Mouse (Mus musculus) MEL (cell line): ENCODE data around the gene Eme1. TPM values are rescaled to one million over a fixed set of nuclear protein-coding genes. Genes with fewer than 3 reads are reported as not detected.

ENCODE experiments used
- DNase-seq: peaks from one replicate; pipeline ENCODE4 v3.0.0; 2011; ENCODE audit warnings: low read depth, low spot score
- H3K27ac ChIP-seq: 2 replicates; pipeline ENCODE4 v1.5.1; 2012; ENCODE audit warnings: low read depth, mild to moderate bottlenecking, control low read depth, low read length, moderate library complexity; ENCODE audit not compliant: control insufficient read depth
- H3K27me3 ChIP-seq, 2 experiments: fragments of 150-350 bp in 1 of 2; sonication (generic) in 1 of 2; 2 replicates each; pipeline ENCODE4 v1.6.1; 2012; ENCODE audit warnings: low read length in 2 of 2, mild to moderate bottlenecking in 2 of 2, improper control_type of control experiment in 1 of 2, moderate library complexity in 1 of 2; ENCODE audit not compliant: insufficient read depth in 2 of 2, control insufficient read depth in 1 of 2
- H3K36me3 ChIP-seq, 2 experiments: 2 replicates each; pipeline ENCODE4 v1.6.1; 2012 to 2014; ENCODE audit warnings: low read length in 2 of 2, improper control_type of control experiment in 1 of 2, inconsistent platforms in 1 of 2, mild to moderate bottlenecking in 1 of 2; ENCODE audit not compliant: insufficient read depth in 2 of 2, control insufficient read depth in 1 of 2
- H3K4me1 ChIP-seq, 2 experiments: fragments of 150-350 bp in 1 of 2; sonication (generic) in 1 of 2; 2 replicates each; pipeline ENCODE4 v1.6.1; 2012; ENCODE audit warnings: low read length in 2 of 2, improper control_type of control experiment in 1 of 2, mild to moderate bottlenecking in 1 of 2; ENCODE audit not compliant: insufficient read depth in 2 of 2, control insufficient read depth in 1 of 2
- H3K4me3 ChIP-seq, 2 experiments: fragments of 150-350 bp in 1 of 2; sonication (generic) in 1 of 2; 2 replicates each; pipeline ENCODE4 v1.5.1; 2012; ENCODE audit warnings: low read depth in 2 of 2, low read length in 2 of 2, mild to moderate bottlenecking in 2 of 2, moderate library complexity in 2 of 2, control low read depth in 1 of 2, improper control_type of control experiment in 1 of 2; ENCODE audit not compliant: control insufficient read depth in 1 of 2, insufficient read depth in 1 of 2
- H3K79me2 ChIP-seq: 2 replicates; pipeline ENCODE4 v1.6.1; 2012; ENCODE audit warnings: mild to moderate bottlenecking, low read length, moderate library complexity; ENCODE audit not compliant: control insufficient read depth, poor library complexity, insufficient read depth
- H3K9ac ChIP-seq: 2 replicates; pipeline ENCODE4 v1.6.1; 2012; ENCODE audit warnings: low read depth, mild to moderate bottlenecking, control low read depth, low read length, moderate library complexity; ENCODE audit not compliant: control insufficient read depth, poor library complexity, severe bottlenecking
- H3K9me3 ChIP-seq: fragments of 150-350 bp; sonication (generic); replicated peaks from 2 replicates; pipeline ENCODE4 v1.6.1; 2012; ENCODE audit warnings: mild to moderate bottlenecking, low read length, improper control_type of control experiment, moderate library complexity; ENCODE audit not compliant: insufficient read depth
- CHD1 ChIP-seq: IDR thresholded peaks from 2 replicates; pipeline ENCODE4 v1.6.1; 2012; ENCODE audit warnings: low read depth, mild to moderate bottlenecking, inconsistent platforms, low read length, improper control_type of control experiment
- CHD2 ChIP-seq: IDR thresholded peaks from 2 replicates; pipeline ENCODE4 v1.6.1; 2011; ENCODE audit warnings: low read length, improper control_type of control experiment
- CTCF ChIP-seq, 3 experiments: IDR thresholded peaks in 2 of 3; conservative IDR thresholded peaks in 1 of 3; 2 replicates each; pipeline ENCODE4 v1.5.1; 2011 to 2012; ENCODE audit warnings: low read length in 3 of 3, low read depth in 2 of 3, mild to moderate bottlenecking in 2 of 3, improper control_type of control experiment in 1 of 3, inconsistent platforms in 1 of 3, mixed read lengths in 1 of 3, moderate library complexity in 1 of 3; ENCODE audit not compliant: control insufficient read depth in 1 of 3, insufficient read depth in 1 of 3, poor library complexity in 1 of 3, severe bottlenecking in 1 of 3
- ELF1 ChIP-seq: IDR thresholded peaks from 2 replicates; pipeline ENCODE4 v1.6.1; 2014; ENCODE audit warnings: low read depth, mild to moderate bottlenecking, inconsistent platforms, low read length, improper control_type of control experiment, moderate library complexity
- JUND ChIP-seq: IDR thresholded peaks from 2 replicates; pipeline ENCODE4 v1.6.1; 2011; ENCODE audit warnings: low read depth, mild to moderate bottlenecking, improper control_type of control experiment, low read length
- MAX ChIP-seq: IDR thresholded peaks from 2 replicates; pipeline ENCODE4 v1.6.1; 2011; ENCODE audit warnings: low read length, improper control_type of control experiment
- MYC ChIP-seq: IDR thresholded peaks from 2 replicates; pipeline ENCODE4 v1.6.1; 2011; ENCODE audit warnings: low read depth, mild to moderate bottlenecking, low read length, improper control_type of control experiment, moderate library complexity
- POLR2AphosphoS5 ChIP-seq: IDR thresholded peaks from 2 replicates; pipeline ENCODE4 v1.6.1; 2012; ENCODE audit warnings: low read depth, borderline replicate concordance, mild to moderate bottlenecking, inconsistent platforms, low read length, moderate library complexity, mixed read lengths
- TBP ChIP-seq: IDR thresholded peaks from 2 replicates; pipeline ENCODE4 v1.8.0; 2011; ENCODE audit warnings: low read depth, low read length, improper control_type of control experiment
- USF2 ChIP-seq, 2 experiments: IDR thresholded peaks; 2 replicates each; pipeline ENCODE4 v1.6.1; 2011 to 2012; ENCODE audit warnings: improper control_type of control experiment in 2 of 2, low read length in 2 of 2, borderline replicate concordance in 1 of 2, inconsistent platforms in 1 of 2, low read depth in 1 of 2, mild to moderate bottlenecking in 1 of 2; ENCODE audit not compliant: insufficient read depth in 1 of 2
- ZMIZ1 ChIP-seq: IDR thresholded peaks from 2 replicates; pipeline ENCODE4 v1.6.1; 2012; ENCODE audit warnings: low read depth, mild to moderate bottlenecking, inconsistent platforms, low read length, improper control_type of control experiment, moderate library complexity
- ZNF384 ChIP-seq: IDR thresholded peaks from 2 replicates; pipeline ENCODE4 v1.6.1; 2012; ENCODE audit warnings: low read depth, mild to moderate bottlenecking, inconsistent platforms, low read length, improper control_type of control experiment
- polyA plus RNA-seq, 2 experiments: library from polyadenylated mRNA; stranded (reverse) in 1 of 2; unstranded in 1 of 2; fragments of >175 nt in 1 of 2; fragments of >200 nt in 1 of 2; gene quantifications; 2 replicates each; pipeline versions ENCODE4 v1.2.1 to v1.2.4; 2012; ENCODE audit warnings: low replicate concordance in 2 of 2, low read depth in 1 of 2; ENCODE audit not compliant: insufficient read length in 2 of 2, insufficient read depth in 1 of 2, missing spikeins in 1 of 2
- total RNA-seq: library from RNA; depleted of rRNA; stranded (reverse); fragments of 300-350 nt; gene quantifications from 2 replicates; pipeline ENCODE4 v1.2.3, GENCODE M21; 2012

Eme1 gene
- total and polyA plus RNA-seq, 3 experiments = 41.8 to 54.9 TPM; not detected in 1

DNA sequence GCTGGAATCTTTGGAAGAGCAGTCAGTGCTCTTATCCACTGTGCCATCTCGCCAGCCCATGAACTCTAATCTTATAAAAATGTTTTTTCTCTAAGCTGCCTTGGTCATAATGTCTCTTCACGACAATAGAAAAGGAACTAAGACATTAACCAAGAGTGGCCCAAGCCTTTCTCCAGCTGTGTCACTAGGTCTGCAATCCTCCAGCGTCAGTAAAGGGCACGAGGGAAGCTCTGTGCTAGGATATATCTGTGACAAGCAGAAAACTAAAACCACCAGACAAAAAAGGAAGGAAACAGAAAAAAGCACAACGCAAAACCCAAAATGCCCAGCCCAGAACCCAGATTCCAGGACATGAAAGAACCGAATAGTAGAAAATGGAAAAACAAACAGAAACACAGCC is 33.4 kb upstream of the Eme1 start:
- Histone ChIP-seq H3K4me1 (no peaks in the 10 kb centered on the region), H3K36me3 (no peaks in the 10 kb centered on the region), H3K27ac (no peak overlapping the region), H3K4me3 (no peak overlapping the region), H3K9ac (no peak overlapping the region), H3K9me3 (no peaks in the 10 kb centered on the region), H3K79me2 (no peaks in the 10 kb centered on the region)
- no peak for DNase-seq
- no peak for TF ChIP-seq JUND
- TF ChIP-seq, all 39 proteins: peak for 0
- H3K27me3 ChIP-seq = peaks cover 9 to 12% of the 10 kb centered on the region in 2 experiments

DNA sequence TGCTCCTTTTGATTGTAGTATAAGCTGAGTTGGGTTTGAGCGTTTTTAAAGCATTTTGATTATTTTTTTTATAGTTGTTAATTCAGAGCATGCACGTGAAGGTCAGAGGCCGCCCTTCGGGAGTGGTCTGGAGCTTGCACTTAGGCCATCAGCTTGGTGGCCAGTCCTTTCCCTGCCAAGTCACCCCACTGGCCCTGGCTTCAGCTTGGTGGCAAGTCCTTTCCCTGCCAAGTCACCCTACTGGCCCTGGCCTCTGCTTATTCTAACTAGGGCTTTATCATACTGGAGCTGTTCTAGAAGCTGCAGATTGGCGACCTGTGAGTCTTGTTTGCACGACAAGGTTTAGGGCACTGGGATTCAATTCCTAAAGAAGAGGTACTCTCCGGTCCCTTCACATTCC is 28.7 kb upstream of the Eme1 start:
- Histone ChIP-seq H3K27ac (no peak overlapping the region), H3K9ac (no peak overlapping the region), H3K36me3 (no peaks in the 10 kb centered on the region; a peak in 1 of 4 replicates), H3K4me3 (no peak overlapping the region)
- no peak for DNase-seq
- TF ChIP-seq MAX = no peak
- no peak for TF ChIP-seq POLR2AphosphoS5
- no peak for TF ChIP-seq ZMIZ1
- TF ChIP-seq USF2 (IDR thresholded peaks at IDR 0.05; ENCODE audit: borderline replicate concordance in 1 of 2, insufficient read depth in 1 of 2, low read depth in 1 of 2, low read length in 2 of 2) = no peak
- no peak for TF ChIP-seq TBP
- TF ChIP-seq, all 39 proteins: peak for 0
- Histone ChIP-seq H3K9me3 (no peaks in the 10 kb centered on the region), H3K27me3 (peaks cover 9 to 13% of the 10 kb centered on the region in 2 experiments), H3K79me2 (no peaks in the 10 kb centered on the region; the same call in 1 of the 2 replicates), H3K4me1 (no peaks in the 10 kb centered on the region; a peak in 2 of 4 replicates)

- peaks cover 6 to 12% of the 10 kb centered on the region in 2 experiments for H3K27me3 ChIP-seq
- TF ChIP-seq CHD2 (no peak), ZNF384 (peak; percentile 40; the same call in 1 of the 2 replicates)
- TF ChIP-seq, all 39 proteins: peak for 1
- no peak overlapping the region for H3K27ac ChIP-seq
- H3K79me2 ChIP-seq = peaks cover 3% of the 10 kb centered on the region; the same call in 1 of the 2 replicates
- DNase-seq = no peak
- no peaks in the 10 kb centered on the region; a peak in 2 of 4 replicates for H3K4me1 ChIP-seq
- H3K9me3 ChIP-seq = no peaks in the 10 kb centered on the region
- no peak overlapping the region for H3K9ac ChIP-seq
- no peak overlapping the region for H3K4me3 ChIP-seq
- H3K36me3 ChIP-seq = no peaks in the 10 kb centered on the region; a peak in 1 of 4 replicates
These were observed 27.9 kb upstream of the Eme1 start for GRCm38 (mm10) chr11:94681640-94682039.

- peaks cover 6 to 12% of the 10 kb centered on the region in 2 experiments for H3K27me3 ChIP-seq
- no peak overlapping the region for H3K9ac ChIP-seq
- peaks cover 3% of the 10 kb centered on the region; the same call in 1 of the 2 replicates for H3K79me2 ChIP-seq
- H3K27ac ChIP-seq = no peak overlapping the region
- DNase-seq = peak; percentile 46
- peaks cover 0 to 7% of the 10 kb centered on the region in 2 experiments; a peak in 2 of 4 replicates for H3K4me1 ChIP-seq
- no peaks in the 10 kb centered on the region; a peak in 1 of 4 replicates for H3K36me3 ChIP-seq
- H3K9me3 ChIP-seq = no peaks in the 10 kb centered on the region
- no peak overlapping the region for H3K4me3 ChIP-seq
- TF ChIP-seq ELF1 (no peak), CHD1 (no peak), MYC (no peak), CTCF (IDR thresholded peaks at IDR 0.05 in 2 of 3, conservative IDR thresholded peaks at IDR 0.05 in 1 of 3; ENCODE audit: control insufficient read depth in 1 of 3, insufficient read depth in 1 of 3, low read depth in 2 of 3, low read length in 3 of 3, poor library complexity in 1 of 3, severe bottlenecking in 1 of 3) (peak; percentile 34 to 57 (median 41); a peak in 5 of 6 replicates), POLR2AphosphoS5 (no peak)
These were observed 26.9 kb upstream of the Eme1 start for GRCm38 (mm10) chr11:94680639-94681038.
